Mouse (Mus musculus) G1E (cell line): ENCODE data around the gene Il17f.

Experiments used
- CTCF ChIP-seq: IDR thresholded peaks from 2 replicates; pipeline ENCODE4 v1.5.1; 2012; ENCODE audit warnings: low read depth, low read length, inconsistent platforms, mixed read lengths
- TAL1 ChIP-seq: conservative IDR thresholded peaks from 2 replicates; pipeline ENCODE4 v1.6.1; 2012; ENCODE audit warnings: low read depth, low read length, inconsistent platforms, mixed read lengths

DNA sequence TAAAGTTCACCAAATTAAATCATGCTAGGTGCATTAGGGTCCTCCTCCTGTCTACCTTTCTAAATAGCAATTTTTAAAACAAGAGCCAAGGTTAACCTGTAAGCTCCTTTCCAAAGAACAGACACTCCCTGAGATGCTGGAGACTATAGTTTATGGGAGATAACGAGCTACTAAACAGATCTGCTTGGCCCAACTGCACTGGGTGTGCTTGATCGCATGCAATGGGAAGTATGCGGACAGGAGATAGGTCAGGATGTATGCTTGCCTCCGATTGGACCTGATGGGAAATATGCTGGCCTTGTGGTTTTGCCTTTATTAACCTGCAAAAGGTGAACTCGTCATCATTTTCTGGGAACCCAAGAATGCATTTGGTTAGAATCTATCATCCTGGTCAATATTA lies 4.8 kb upstream of the Il17f start:
- TF ChIP-seq CTCF: no peak
- no peak for TF ChIP-seq TAL1
